Mouse (Mus musculus): ENCODE results near the gene Ache. TPM values are rescaled to one million over a fixed set of nuclear protein-coding genes. Genes with fewer than 3 reads are reported as not detected.

Ache gene
- total RNA-seq, 2 experiments from 2014 or later = 54.9 to 63.3 TPM

Small RNAs within 50 kb of the gene (microRNA-seq; reads per million reads assigned to microRNA genes)
- 2.7 to 7.1 reads per million in 2 experiments for gene Mir7036
- gene Mir8116 = 0 reads per million in 2 experiments

Other genes with a start within 250 kb of the Ache start
- gene Ap1s1, start 241.4 kb upstream of the Ache start, total RNA-seq (2021) = 100 to 1,000 TPM; 304 to 317 TPM
- gene Serpine1, start 215.3 kb upstream of the Ache start, total RNA-seq (2021) = under 1 TPM; 0.55 to 0.99 TPM
- 1 to 10 TPM; 3.0 to 3.9 TPM for gene Trim56, start 171.3 kb upstream of the Ache start, total RNA-seq (2021)
- not detected for gene Muc3, start 138.2 kb upstream of the Ache start, total RNA-seq (2021)
- gene Muc3a, start 75.1 kb upstream of the Ache start, total RNA-seq (2021) = 1 to 10 TPM; 3.0 to 3.1 TPM
- gene Ufsp1, start 7.1 kb downstream of the Ache start, total RNA-seq (2021) = 10 to 100 TPM in 1 of 2 experiments, 1 to 10 TPM in 1; 9.8 to 13.3 TPM
- gene Srrt, start 20.2 kb downstream of the Ache start, total RNA-seq (2021) = 100 to 1,000 TPM; 176 to 178 TPM
- gene Trip6, start 26.9 kb downstream of the Ache start, total RNA-seq (2021) = 1 to 10 TPM; 4.3 to 5.9 TPM
- 10 to 100 TPM; 21.3 to 23.2 TPM for gene Slc12a9, start 46.1 kb downstream of the Ache start, total RNA-seq (2021)
- gene Ephb4, start 62.6 kb downstream of the Ache start, total RNA-seq (2021) = 1 to 10 TPM; 5.2 to 5.5 TPM
- gene Zan, start 189.5 kb downstream of the Ache start, total RNA-seq (2021) = under 1 TPM; 0.16 to 0.32 TPM
- gene Pop7, start 215.0 kb downstream of the Ache start, total RNA-seq (2021) = 10 to 100 TPM; 30.2 to 37.0 TPM
- gene Gigyf1, start 231.0 kb downstream of the Ache start, total RNA-seq (2021) = 10 to 100 TPM; 39.9 to 48.6 TPM
- not detected for gene Epo, start 245.7 kb downstream of the Ache start, total RNA-seq (2021)
- 100 to 1,000 TPM; 662 to 684 TPM for gene Gnb2, start 246.0 kb downstream of the Ache start, total RNA-seq (2021)

All from left cerebral cortex, postnatal 25 days (tissue).